Mouse (Mus musculus): ENCODE results near the gene Terf2. TPM values are rescaled to one million over a fixed set of nuclear protein-coding genes. Genes with fewer than 3 reads are reported as not detected.

Gene Terf2
- polyA plus RNA-seq, 1 experiment from 2014 or later = 18.2 TPM

- H3K4me3 ChIP-seq (replicated peaks) = no peak overlapping the region
- H3K36me3 ChIP-seq = no peaks in the 10 kb centered on the region
- H3K9me3 ChIP-seq (replicated peaks) = no peaks in the 10 kb centered on the region
- peaks cover 60% of the 10 kb centered on the region for H3K4me1 ChIP-seq
- no peaks in the 10 kb centered on the region for H3K27me3 ChIP-seq
- ATAC-seq (replicated peaks; ENCODE audit: low FRiP score) = no peak; the same call in 1 of the 2 replicates
- H3K9ac ChIP-seq = no peak overlapping the region
- no peak overlapping the region for H3K4me2 ChIP-seq
- 74% methylated on average over 8 of the region's 8 CpGs for WGBS
- peak overlapping the region; percentile 93 for H3K27ac ChIP-seq
Measured at GRCm38 (mm10) chr8:107124343-107124742, 28.0 kb upstream of the Terf2 start.

- no peak overlapping the region for H3K4me3 ChIP-seq (replicated peaks)
- peak; percentile 67 for ATAC-seq (replicated peaks; ENCODE audit: low FRiP score)
- H3K4me2 ChIP-seq = peak overlapping the region; percentile 24; the same call in 1 of the 2 replicates
- no peak overlapping the region for H3K9ac ChIP-seq
- no peaks in the 10 kb centered on the region for H3K27me3 ChIP-seq
- H3K36me3 ChIP-seq = no peaks in the 10 kb centered on the region
- WGBS = 9% methylated on average over 9 of the region's 9 CpGs
- H3K9me3 ChIP-seq (replicated peaks) = no peaks in the 10 kb centered on the region
- peaks cover 61% of the 10 kb centered on the region for H3K4me1 ChIP-seq
- peak overlapping the region; percentile 93 for H3K27ac ChIP-seq
Measured at GRCm38 (mm10) chr8:107123063-107123614, 26.8 kb upstream of the Terf2 start.

GRCm38 (mm10) chr8:107121681-107122291, 25.4 kb upstream of the Terf2 start:
- H3K9me3 ChIP-seq (replicated peaks) = no peaks in the 10 kb centered on the region
- H3K27ac ChIP-seq = peak overlapping the region; percentile 93
- H3K9ac ChIP-seq = no peak overlapping the region
- peaks cover 63% of the 10 kb centered on the region for H3K4me1 ChIP-seq
- ATAC-seq (replicated peaks; ENCODE audit: low FRiP score) = no peak
- 79% methylated on average over 7 of the region's 7 CpGs for WGBS
- H3K36me3 ChIP-seq = no peaks in the 10 kb centered on the region
- no peak overlapping the region for H3K4me3 ChIP-seq (replicated peaks)
- H3K4me2 ChIP-seq = no peak overlapping the region
- no peaks in the 10 kb centered on the region for H3K27me3 ChIP-seq

- ATAC-seq (replicated peaks; ENCODE audit: low FRiP score) = no peak
- Histone ChIP-seq H3K4me2 (no peak overlapping the region), H3K27me3 (no peaks in the 10 kb centered on the region), H3K36me3 (no peaks in the 10 kb centered on the region), H3K27ac (no peak overlapping the region), H3K9ac (no peak overlapping the region), H3K4me1 (peaks cover 72% of the 10 kb centered on the region), H3K9me3 (replicated peaks) (no peaks in the 10 kb centered on the region), H3K4me3 (replicated peaks) (no peak overlapping the region)
Measured at GRCm38 (mm10) chr8:107120806-107121205, 24.5 kb upstream of the Terf2 start.

- H3K9ac ChIP-seq = no peak overlapping the region
- H3K36me3 ChIP-seq = no peaks in the 10 kb centered on the region
- ATAC-seq (replicated peaks; ENCODE audit: low FRiP score) = no peak
- H3K27ac ChIP-seq = peak overlapping the region; percentile 89
- H3K27me3 ChIP-seq = no peaks in the 10 kb centered on the region
- H3K4me2 ChIP-seq = no peak overlapping the region
- no peaks in the 10 kb centered on the region for H3K9me3 ChIP-seq (replicated peaks)
- no peak overlapping the region for H3K4me3 ChIP-seq (replicated peaks)
- 33% methylated on average over 9 of the region's 9 CpGs for WGBS
- H3K4me1 ChIP-seq = peaks cover 78% of the 10 kb centered on the region
Measured at GRCm38 (mm10) chr8:107119412-107119811, 23.1 kb upstream of the Terf2 start.

- no peak overlapping the region for H3K4me2 ChIP-seq
- peaks cover 78% of the 10 kb centered on the region for H3K4me1 ChIP-seq
- H3K27me3 ChIP-seq = no peaks in the 10 kb centered on the region
- no peak for ATAC-seq (replicated peaks; ENCODE audit: low FRiP score)
- no peak overlapping the region for H3K4me3 ChIP-seq (replicated peaks)
- H3K9me3 ChIP-seq (replicated peaks) = no peaks in the 10 kb centered on the region
- no peak overlapping the region for H3K9ac ChIP-seq
- WGBS = 35% methylated on average over 7 of the region's 7 CpGs
- H3K27ac ChIP-seq = peak overlapping the region; percentile 89
- H3K36me3 ChIP-seq = no peaks in the 10 kb centered on the region
Measured at GRCm38 (mm10) chr8:107118803-107119233, 22.5 kb upstream of the Terf2 start.

- ATAC-seq (replicated peaks; ENCODE audit: low FRiP score) = peak; percentile 63; the same call in 1 of the 2 replicates
- no peak overlapping the region for H3K4me3 ChIP-seq (replicated peaks)
- H3K27me3 ChIP-seq = no peaks in the 10 kb centered on the region
- H3K27ac ChIP-seq = peak overlapping the region; percentile 87
- H3K4me2 ChIP-seq = no peak overlapping the region
- peaks cover 68% of the 10 kb centered on the region for H3K4me1 ChIP-seq
- no peaks in the 10 kb centered on the region for H3K9me3 ChIP-seq (replicated peaks)
- no peak overlapping the region for H3K9ac ChIP-seq
- WGBS = 36% methylated on average over 2 of the region's 2 CpGs
- H3K36me3 ChIP-seq = no peaks in the 10 kb centered on the region
Measured at GRCm38 (mm10) chr8:107117019-107117418, 20.7 kb upstream of the Terf2 start.

GRCm38 (mm10) chr8:107116023-107116422, 19.7 kb upstream of the Terf2 start:
- Histone ChIP-seq H3K9ac (no peak overlapping the region), H3K9me3 (replicated peaks) (no peaks in the 10 kb centered on the region), H3K4me3 (replicated peaks) (no peak overlapping the region), H3K36me3 (no peaks in the 10 kb centered on the region), H3K4me1 (peaks cover 63% of the 10 kb centered on the region), H3K4me2 (peak overlapping the region; percentile 7), H3K27ac (peak overlapping the region; percentile 87), H3K27me3 (no peaks in the 10 kb centered on the region)
- ATAC-seq (replicated peaks; ENCODE audit: low FRiP score) = 0 out of 2 replicates have a peak, but pooled peaks have one; percentile 43
- WGBS = 9% methylated on average over 11 of the region's 11 CpGs

GRCm38 (mm10) chr8:107115008-107115320, 18.6 kb upstream of the Terf2 start:
- Histone ChIP-seq H3K27me3 (no peaks in the 10 kb centered on the region), H3K9me3 (replicated peaks) (no peaks in the 10 kb centered on the region), H3K36me3 (no peaks in the 10 kb centered on the region), H3K4me3 (replicated peaks) (0 out of 2 replicates have a peak overlapping the region, but pooled peaks have one; percentile 1), H3K4me2 (peak overlapping the region; percentile 43), H3K4me1 (peaks cover 62% of the 10 kb centered on the region), H3K9ac (0 out of 2 replicates have a peak overlapping the region, but pooled peaks have one; percentile 17), H3K27ac (peak overlapping the region; percentile 82)
- WGBS = 29% methylated on average over 10 of the region's 10 CpGs
- ATAC-seq (replicated peaks; ENCODE audit: low FRiP score) = 0 out of 2 replicates have a peak, but pooled peaks have one; percentile 27

GRCm38 (mm10) chr8:107114150-107115007, 18.0 kb upstream of the Terf2 start:
- no peaks in the 10 kb centered on the region for H3K9me3 ChIP-seq (replicated peaks)

GRCm38 (mm10) chr8:107113209-107113608, 16.9 kb upstream of the Terf2 start:
- Histone ChIP-seq H3K27ac (peak overlapping the region; percentile 82; the same call in 1 of the 2 replicates), H3K27me3 (no peaks in the 10 kb centered on the region), H3K4me3 (replicated peaks) (no peak overlapping the region), H3K36me3 (no peaks in the 10 kb centered on the region), H3K9ac (no peak overlapping the region), H3K4me2 (no peak overlapping the region), H3K9me3 (replicated peaks) (no peaks in the 10 kb centered on the region), H3K4me1 (peaks cover 53% of the 10 kb centered on the region)
- no peak for ATAC-seq (replicated peaks; ENCODE audit: low FRiP score)
- 70% methylated on average over 4 of the region's 4 CpGs for WGBS

More at GRCm38 (mm10) chr8:107114150-107115007, 18.0 kb upstream of the Terf2 start:
- 0 out of 2 replicates have a peak overlapping the region, but pooled peaks have one; percentile 17 for H3K9ac ChIP-seq
- 24% methylated on average over 19 of the region's 19 CpGs for WGBS
- peaks cover 57% of the 10 kb centered on the region for H3K4me1 ChIP-seq
- 0 out of 2 replicates have a peak, but pooled peaks have one; percentile 31 for ATAC-seq (replicated peaks; ENCODE audit: low FRiP score)
- H3K4me3 ChIP-seq (replicated peaks) = 0 out of 2 replicates have a peak overlapping the region, but pooled peaks have one; percentile 1
- H3K36me3 ChIP-seq = no peaks in the 10 kb centered on the region
- peak overlapping the region; percentile 43 for H3K4me2 ChIP-seq
- no peaks in the 10 kb centered on the region for H3K27me3 ChIP-seq
- peak overlapping the region; percentile 82 for H3K27ac ChIP-seq
